Mouse (Mus musculus): ENCODE data around the gene Ptprq.

Ptprq gene

DNA sequence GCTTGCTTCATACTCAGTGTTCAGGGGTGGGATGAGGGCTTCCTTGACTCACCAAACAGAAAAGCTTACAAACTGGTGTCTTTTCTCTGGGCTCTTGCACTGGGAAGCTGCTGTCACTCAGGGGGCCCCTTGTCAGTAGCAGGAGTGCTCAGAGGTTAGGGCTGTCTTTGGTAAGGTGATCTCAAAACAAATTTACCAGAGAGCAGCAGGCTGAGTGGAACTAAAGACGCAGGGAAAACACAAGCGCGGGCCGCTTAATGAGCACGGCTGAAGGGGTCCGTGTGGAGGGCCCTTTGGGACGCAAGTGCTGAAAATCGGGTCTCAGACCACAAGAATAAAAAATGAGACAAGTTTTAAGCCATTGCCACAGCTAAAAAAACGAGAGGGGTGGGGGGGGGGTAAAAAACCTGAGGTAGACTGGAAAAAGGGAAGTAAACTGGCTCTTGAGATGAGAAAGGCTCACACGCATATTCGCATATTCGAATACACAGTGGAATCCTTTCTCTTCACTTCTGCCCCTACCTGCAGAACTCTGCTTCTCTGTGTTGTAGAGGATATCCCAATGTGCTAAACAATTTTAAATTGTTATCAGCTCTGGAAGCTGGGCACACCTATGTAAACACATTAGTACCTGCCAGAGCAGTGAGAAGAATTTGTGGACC, 231.1 kb downstream of the Ptprq start:
- no peak for DNase-seq (ENCODE audit: low spot score)

DNA sequence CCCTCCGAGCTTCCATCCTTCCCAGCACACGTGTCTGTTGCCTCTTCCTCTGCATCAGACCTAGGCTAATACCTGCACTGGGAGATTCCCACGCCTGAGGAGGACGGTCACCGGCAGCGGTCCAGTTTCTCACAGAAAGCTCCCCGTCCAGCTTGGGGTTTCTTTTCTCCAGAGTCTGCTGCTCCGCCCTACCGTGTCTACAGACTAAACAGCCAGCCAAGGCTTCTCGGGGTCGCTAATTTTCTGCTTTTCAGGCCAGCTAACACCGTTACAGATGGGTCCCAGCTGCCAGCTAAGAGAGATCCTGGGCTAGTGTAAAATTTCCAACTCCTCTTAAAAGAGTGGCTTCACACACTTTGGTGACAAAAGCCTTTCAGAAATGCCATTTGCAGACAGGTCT, 233.1 kb downstream of the Ptprq start:
- no peak for DNase-seq (ENCODE audit: low spot score)

DNA sequence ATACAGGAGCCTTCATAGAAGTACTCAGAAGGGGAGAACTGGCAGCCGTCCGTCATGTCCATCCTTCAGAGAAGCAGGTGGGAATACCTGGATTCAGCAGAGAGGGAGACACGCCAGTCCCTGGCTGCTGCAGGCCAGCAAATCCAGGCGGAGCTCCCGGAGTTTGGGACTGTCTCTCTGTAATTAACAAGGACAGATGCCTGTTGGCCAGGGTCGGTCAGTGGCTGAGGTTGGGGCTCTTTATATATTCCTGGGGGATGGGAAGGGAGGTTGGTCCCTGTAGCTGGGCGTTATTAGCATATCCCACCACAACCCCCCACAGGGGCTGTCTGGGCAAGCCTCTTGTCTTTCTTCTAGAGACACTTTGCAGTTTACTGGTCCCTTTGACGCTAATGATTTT, 234.0 kb downstream of the Ptprq start, which contains the start of gene Myf5:
Myf5 (minus strand) TSS at position 265 of the 400 bp plus-strand sequence.
- DNase-seq (ENCODE audit: low spot score): no peak

DNA sequence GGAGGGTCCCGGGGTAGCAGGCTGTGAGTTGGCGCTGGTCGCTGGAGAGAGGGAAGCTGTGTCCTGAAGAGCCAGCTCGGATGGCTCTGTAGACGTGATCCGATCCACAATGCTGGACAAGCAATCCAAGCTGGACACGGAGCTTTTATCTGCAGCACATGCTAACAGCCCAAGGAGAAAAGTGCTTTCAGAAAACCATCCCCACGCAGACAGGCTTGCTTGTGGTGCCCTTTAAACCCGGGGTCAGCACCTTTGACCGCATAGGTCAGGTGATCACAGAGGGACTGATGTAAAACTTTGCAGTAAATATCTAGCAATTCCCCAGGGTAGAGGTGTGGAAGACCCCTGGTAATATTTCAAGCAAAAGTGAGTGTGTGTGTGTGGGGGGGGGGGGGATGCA, 235.8 kb downstream of the Ptprq start:
- no peak for DNase-seq (ENCODE audit: low spot score)

DNA sequence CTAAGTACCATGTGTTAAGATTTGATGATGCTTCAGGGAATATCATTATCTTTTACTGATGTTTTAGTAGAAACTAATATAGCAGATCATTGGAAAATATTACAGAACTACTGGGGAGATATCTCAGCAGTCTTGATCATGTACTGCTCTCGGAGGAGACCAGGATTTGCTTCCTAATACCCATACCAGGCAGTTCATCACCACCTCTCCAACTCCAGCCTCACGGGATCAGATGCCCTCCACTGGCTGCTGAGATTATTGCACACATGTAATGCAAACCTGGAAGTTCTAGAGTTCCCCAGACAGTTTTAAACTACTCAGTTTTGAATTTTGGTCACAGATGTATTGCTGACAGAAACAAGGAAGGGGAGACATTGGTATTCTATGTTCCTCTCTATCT, 246.4 kb downstream of the Ptprq start:
- DNase-seq (ENCODE audit: low spot score): no peak

DNA sequence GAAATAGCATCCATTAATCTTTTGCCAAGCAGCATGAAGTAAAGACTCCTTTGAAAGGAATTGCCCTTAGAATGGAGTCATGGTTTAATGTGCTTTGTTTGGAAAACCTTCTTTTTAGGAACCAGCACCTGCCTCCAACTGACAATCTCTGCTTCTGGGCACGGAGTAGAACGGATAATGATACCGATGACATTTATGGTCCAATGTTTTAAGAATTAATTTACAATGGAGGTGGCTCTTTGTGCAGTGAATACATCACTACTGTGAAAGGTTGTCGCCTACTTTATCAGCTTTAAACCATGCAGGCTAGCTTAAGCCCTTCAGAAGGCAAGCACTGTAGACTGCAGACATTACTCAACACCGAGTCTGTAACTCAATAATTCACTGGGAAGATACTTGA, 248.1 kb downstream of the Ptprq start:
- no peak for DNase-seq (ENCODE audit: low spot score)

DNA sequence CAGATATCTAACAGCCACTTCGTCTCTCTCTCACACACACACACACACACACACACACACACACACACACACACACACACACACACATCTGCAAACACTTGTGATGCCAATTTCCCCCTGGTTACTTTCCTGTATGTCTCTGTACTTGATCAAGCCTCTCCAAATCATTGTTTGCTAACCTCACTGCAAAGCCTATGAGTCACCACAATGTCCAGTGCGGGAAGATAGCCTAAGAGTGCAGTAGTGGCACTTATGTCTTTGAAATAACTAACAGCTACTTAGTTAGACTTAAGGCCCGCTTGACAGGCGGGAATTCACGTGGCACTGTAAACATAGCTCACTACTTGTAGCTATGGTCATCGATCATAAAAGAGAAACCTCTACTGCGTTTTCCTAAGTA, 252.0 kb downstream of the Ptprq start:
- no peak for DNase-seq (ENCODE audit: low spot score)

Measured in ovary, adult 18-20 months (tissue).